Mouse (Mus musculus) liver, adult 2 months (tissue): ENCODE measurements around the gene Inpp5a. TPM values are rescaled to one million over a fixed set of nuclear protein-coding genes. Genes with fewer than 3 reads are reported as not detected.

Experiments used
- DNase-seq: peaks from one replicate; pipeline ENCODE4 v3.0.0-alpha.2; 2011; ENCODE audit warnings: low read depth, low spot score; ENCODE audit errors: extremely low read depth
- H3K27ac ChIP-seq: fragments of 200-500 bp; replicated peaks from 2 replicates; pipeline ENCODE4 v1.5.1; 2012; ENCODE audit warnings: low read depth, mild to moderate bottlenecking, control low read depth, inconsistent platforms, low read length; ENCODE audit not compliant: insufficient read depth
- H3K27me3 ChIP-seq: fragments of 200-500 bp; 2 replicates; pipeline ENCODE4 v1.6.1; 2012; ENCODE audit warnings: mild to moderate bottlenecking, moderate library complexity, low read length, inconsistent platforms; ENCODE audit not compliant: control insufficient read depth, insufficient read depth
- H3K36me3 ChIP-seq: fragments of 200-500 bp; 2 replicates; pipeline ENCODE4 v1.6.1; 2012; ENCODE audit warnings: low read length, inconsistent platforms; ENCODE audit not compliant: control insufficient read depth, insufficient read depth
- H3K4me1 ChIP-seq: fragments of 200-500 bp; 2 replicates; pipeline ENCODE4 v1.6.1; 2011; ENCODE audit warnings: low read length; ENCODE audit not compliant: control insufficient read depth, insufficient read depth
- H3K4me3 ChIP-seq: fragments of 200-500 bp; 2 replicates; pipeline ENCODE4 v1.5.1; 2011; ENCODE audit warnings: low read depth, mild to moderate bottlenecking, control low read depth, low read length, moderate library complexity; ENCODE audit not compliant: insufficient read depth
- H3K79me2 ChIP-seq: fragments of 200-500 bp; 2 replicates; pipeline ENCODE4 v1.6.1; 2012; ENCODE audit warnings: inconsistent platforms, mild to moderate bottlenecking, low read length, moderate library complexity; ENCODE audit not compliant: control insufficient read depth, insufficient read depth
- H3K9ac ChIP-seq: fragments of 200-500 bp; 2 replicates; pipeline ENCODE4 v1.6.1; 2012; ENCODE audit warnings: low read depth, mild to moderate bottlenecking, control low read depth, inconsistent platforms, low read length
- CTCF ChIP-seq: fragments of 200-500 bp; IDR thresholded peaks from 2 replicates; pipeline ENCODE4 v1.5.1; 2011; ENCODE audit warnings: low read depth, low read length, control low read depth
- POLR2A ChIP-seq: fragments of 200-500 bp; IDR thresholded peaks from 2 replicates; pipeline ENCODE4 v1.6.1; 2011; ENCODE audit warnings: low read length, control low read depth; ENCODE audit not compliant: insufficient read depth; ENCODE audit errors: extremely low read depth
- WGBS: fragments of 180-500 bp; shearing (Covaris S2); methylation state at CpG from one replicate; pipeline ENCODE4 v1.1.7; 2018; 5-methylcytosine and 5-hydroxymethylcytosine counted together
- polyA plus RNA-seq: library from polyadenylated mRNA; depleted of rRNA; stranded (reverse); fragments of >200 nt; gene quantifications from 2 replicates; pipeline ENCODE4 v1.2.3, GENCODE M21; 2012
- total RNA-seq: library from RNA; depleted of rRNA; stranded (reverse); fragments of >200 nt; gene quantifications from 2 replicates; pipeline ENCODE4 v1.2.3, GENCODE M21; 2014

Gene Inpp5a
- total and polyA plus RNA-seq, 2 experiments: 8.4 to 8.8 TPM

DNA sequence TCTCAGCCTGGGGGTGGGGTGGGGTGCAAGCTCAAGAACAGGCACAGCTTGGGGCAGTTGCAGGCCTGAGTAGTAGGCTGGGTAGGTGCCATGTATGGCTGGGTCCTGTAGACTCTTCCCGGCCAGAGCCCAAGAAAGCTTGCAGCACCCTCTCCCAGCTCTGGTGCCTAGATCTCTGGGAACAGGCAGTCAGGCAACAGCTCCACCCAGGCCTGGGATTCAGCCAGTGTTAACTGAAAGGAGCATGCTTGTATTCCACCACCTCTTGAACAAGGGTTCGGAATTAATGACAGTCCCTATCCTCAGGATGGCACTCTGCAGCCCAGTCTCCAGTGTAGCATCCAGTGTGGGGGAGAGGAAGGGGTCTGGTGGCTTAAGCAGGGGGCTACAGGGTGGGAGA lies 20.7 kb upstream of the Inpp5a start:
- H3K79me2 ChIP-seq: no peaks in the 10 kb centered on the region
- peaks cover 8% of the 10 kb centered on the region for H3K4me1 ChIP-seq
- WGBS: 89% methylated on average over 2 of the region's 2 CpGs
- DNase-seq: no peak
- H3K9ac ChIP-seq: no peak overlapping the region
- no peaks in the 10 kb centered on the region for H3K27me3 ChIP-seq
- H3K36me3 ChIP-seq: no peaks in the 10 kb centered on the region
- no peak for TF ChIP-seq CTCF
- TF ChIP-seq POLR2A: no peak
- peak overlapping the region; percentile 68 for H3K27ac ChIP-seq
- no peak overlapping the region for H3K4me3 ChIP-seq

DNA sequence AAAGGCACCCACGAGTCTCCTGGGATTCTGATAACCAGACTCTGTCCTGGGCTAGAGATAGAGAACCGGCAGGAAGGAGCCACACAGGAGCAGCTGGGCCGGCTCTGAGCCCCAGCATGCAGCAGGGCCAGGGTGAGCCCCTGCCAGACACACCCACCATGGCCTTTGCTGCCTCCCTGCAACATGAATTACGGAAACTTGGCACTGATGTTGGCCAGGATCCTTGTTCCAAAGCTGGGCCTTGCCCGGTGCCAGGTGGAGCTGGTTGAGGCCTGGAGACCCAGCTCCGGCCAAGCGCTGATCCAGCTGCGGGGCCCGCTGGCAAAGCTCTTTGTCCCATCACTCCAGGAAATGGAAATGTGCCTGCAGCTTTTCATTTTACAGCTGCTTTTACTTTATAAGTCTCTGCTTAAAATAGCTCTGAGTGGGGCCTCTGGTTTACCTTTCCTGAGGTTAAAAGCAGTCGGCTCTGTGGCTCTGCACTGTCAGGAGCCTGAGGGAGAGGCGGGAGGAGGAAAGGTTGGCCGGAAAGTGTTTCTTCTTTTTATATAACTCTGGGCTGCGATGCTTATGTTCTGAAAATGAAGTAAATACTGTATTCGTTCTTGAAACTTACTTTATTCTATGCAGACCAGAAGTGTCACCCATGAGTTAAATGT lies 20.1 kb upstream of the Inpp5a start:
- no peaks in the 10 kb centered on the region for H3K36me3 ChIP-seq
- H3K9ac ChIP-seq: no peak overlapping the region
- TF ChIP-seq CTCF (no peak), POLR2A (no peak)
- no peaks in the 10 kb centered on the region for H3K79me2 ChIP-seq
- H3K27me3 ChIP-seq: no peaks in the 10 kb centered on the region
- H3K4me1 ChIP-seq: peaks cover 6% of the 10 kb centered on the region; the same call in 1 of the 2 replicates
- 64% methylated on average over 14 of the region's 14 CpGs for WGBS
- H3K27ac ChIP-seq: peak overlapping the region; percentile 68
- no peak for DNase-seq
- H3K4me3 ChIP-seq: no peak overlapping the region

DNA sequence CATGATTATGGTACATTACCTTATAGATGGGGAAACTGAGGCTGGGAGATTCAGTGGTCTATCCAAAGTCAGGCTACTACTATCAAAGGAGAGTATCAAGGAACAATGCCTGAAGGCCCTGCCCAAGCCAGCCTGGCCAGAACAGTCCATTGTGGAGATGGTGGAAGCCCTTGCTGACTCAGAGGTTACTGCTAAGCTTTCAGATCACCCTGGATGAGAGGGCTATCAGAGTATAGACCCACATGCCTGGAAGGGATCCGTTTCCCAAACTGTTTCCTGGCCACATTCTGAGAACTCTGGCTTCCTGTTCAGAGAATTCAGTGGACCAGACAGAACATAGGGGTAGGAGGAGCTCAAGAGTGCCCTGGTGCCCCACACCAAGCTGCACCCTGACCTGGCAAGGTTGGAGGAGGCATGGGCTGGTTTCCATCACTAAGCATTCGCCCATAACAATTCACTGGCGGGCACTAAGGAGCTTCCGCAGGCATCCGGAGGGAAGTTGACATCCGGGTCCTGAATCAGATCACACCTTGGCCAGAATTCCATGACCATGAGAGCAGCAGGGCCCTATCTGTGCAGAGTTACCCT lies 19.3 kb upstream of the Inpp5a start:
- DNase-seq: no peak
- H3K4me3 ChIP-seq: no peak overlapping the region
- no peak overlapping the region for H3K9ac ChIP-seq
- no peaks in the 10 kb centered on the region for H3K79me2 ChIP-seq
- peaks cover 6% of the 10 kb centered on the region; the same call in 1 of the 2 replicates for H3K4me1 ChIP-seq
- 0 out of 2 replicates have a peak overlapping the region, but pooled peaks have one; percentile 34 for H3K27ac ChIP-seq
- no peaks in the 10 kb centered on the region for H3K27me3 ChIP-seq
- no peaks in the 10 kb centered on the region for H3K36me3 ChIP-seq
- TF ChIP-seq POLR2A: no peak
- TF ChIP-seq CTCF: no peak
- 77% methylated on average over 6 of the region's 6 CpGs for WGBS

DNA sequence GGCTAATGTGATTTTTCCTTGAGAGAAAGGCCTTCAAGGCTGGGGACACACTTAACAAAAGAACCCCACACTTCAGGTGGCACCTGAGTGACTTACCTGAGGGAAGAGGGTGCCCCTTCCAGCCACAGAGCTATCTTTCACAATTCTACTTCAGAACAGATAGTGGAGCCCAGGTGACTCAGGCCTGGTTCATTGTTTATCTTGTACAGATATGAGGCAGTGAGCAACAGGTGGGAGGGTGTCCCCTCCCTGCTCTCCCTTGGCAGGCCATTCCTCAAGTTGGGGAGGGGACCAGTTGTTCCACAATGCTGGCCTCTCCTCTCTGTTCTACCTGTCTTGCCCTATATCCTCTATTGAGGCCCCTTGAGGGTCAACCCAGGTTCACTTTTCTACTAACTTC lies 17.5 kb upstream of the Inpp5a start:
- H3K4me1 ChIP-seq: 0 out of 2 replicates have a peak, but pooled peaks cover 2% of the 10 kb centered on the region
- no peaks in the 10 kb centered on the region for H3K36me3 ChIP-seq
- no peaks in the 10 kb centered on the region for H3K27me3 ChIP-seq
- TF ChIP-seq POLR2A (no peak), CTCF (no peak)
- no peak for DNase-seq
- no peaks in the 10 kb centered on the region for H3K79me2 ChIP-seq
- no peak overlapping the region for H3K9ac ChIP-seq
- H3K4me3 ChIP-seq: no peak overlapping the region
- no peak overlapping the region for H3K27ac ChIP-seq

DNA sequence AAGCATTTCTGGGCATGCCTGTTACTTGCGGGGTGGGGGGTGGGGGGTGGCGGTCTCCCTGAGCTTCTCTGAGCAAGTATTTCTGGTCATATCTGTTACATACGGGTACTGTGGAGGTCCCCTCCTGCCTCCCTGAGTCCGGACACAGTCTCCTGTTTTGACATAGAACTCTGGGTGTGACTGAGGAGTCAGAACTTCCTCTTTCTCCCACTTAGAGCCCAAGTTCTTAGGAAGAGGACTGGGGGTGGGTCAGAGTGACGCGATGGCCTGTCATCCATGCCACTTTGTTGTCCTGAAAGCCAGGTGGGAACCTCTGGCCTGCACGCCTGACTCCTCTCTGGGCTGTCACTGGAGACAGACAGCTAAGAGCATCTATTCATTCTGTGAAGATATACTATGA lies 11.5 kb upstream of the Inpp5a start:
- 74% methylated on average over 7 of the region's 7 CpGs for WGBS
- Histone ChIP-seq H3K9ac (no peak overlapping the region), H3K36me3 (no peaks in the 10 kb centered on the region), H3K4me3 (no peak overlapping the region), H3K27me3 (no peaks in the 10 kb centered on the region), H3K4me1 (no peaks in the 10 kb centered on the region), H3K27ac (no peak overlapping the region), H3K79me2 (no peaks in the 10 kb centered on the region)
- DNase-seq: no peak
- TF ChIP-seq POLR2A (no peak), CTCF (no peak)

DNA sequence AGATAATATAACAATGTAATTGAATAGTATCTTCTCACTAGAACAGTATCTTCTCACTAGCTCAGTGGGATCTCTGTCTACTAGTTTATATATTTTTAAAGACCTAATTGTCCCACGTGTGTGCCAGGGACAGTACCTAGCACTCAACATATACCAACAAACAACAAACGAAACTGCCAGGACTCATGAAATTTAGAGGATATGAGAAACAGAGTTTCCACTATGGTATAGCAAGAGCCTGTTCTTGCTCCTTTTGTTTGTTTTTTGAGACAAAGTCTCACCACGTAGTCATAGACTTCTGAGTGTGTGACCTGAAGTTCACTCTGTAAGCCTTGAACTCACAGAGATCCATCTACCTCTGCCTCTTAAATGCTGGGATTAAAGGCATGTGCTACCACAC lies 10.6 kb upstream of the Inpp5a start:
- Histone ChIP-seq H3K27ac (no peak overlapping the region), H3K36me3 (no peaks in the 10 kb centered on the region), H3K9ac (no peak overlapping the region), H3K79me2 (no peaks in the 10 kb centered on the region), H3K27me3 (no peaks in the 10 kb centered on the region), H3K4me3 (no peak overlapping the region), H3K4me1 (no peaks in the 10 kb centered on the region)
- TF ChIP-seq CTCF (no peak), POLR2A (no peak)
- 85% methylated on average over 3 of the region's 3 CpGs for WGBS
- no peak for DNase-seq
